Mouse (Mus musculus) heart, embryonic 12.5 days (tissue): ENCODE measurements around the gene Dcaf6. TPM values are rescaled to one million over a fixed set of nuclear protein-coding genes. Genes with fewer than 3 reads are reported as not detected.
"Not testable (repeated sequence)": the region's sequence is repeated elsewhere in the genome, so short reads cannot be mapped to it uniquely, and the experiment has no call there.

Source experiments
- ATAC-seq: fragments of 200-750 bp; cut with Nextera tagmentation; 2 replicates; pipeline ENCODE4 v1.8.0; 2017; ENCODE audit warnings: moderate TSS enrichment, moderate library complexity; ENCODE audit not compliant: insufficient number of reproducible peaks, low FRiP score
- H3K27ac ChIP-seq: fragments of 300-500 bp; sonication (generic); 2 replicates; pipeline ENCODE4 v1.5.1; 2016; ENCODE audit warnings: mild to moderate bottlenecking, moderate library complexity; ENCODE audit not compliant: poor library complexity, severe bottlenecking
- H3K27me3 ChIP-seq: fragments of 300-500 bp; sonication (generic); replicated peaks from 2 replicates; pipeline ENCODE4 v1.6.1; 2016; ENCODE audit warnings: mild to moderate bottlenecking, moderate library complexity
- H3K36me3 ChIP-seq: fragments of 300-500 bp; sonication (generic); 2 replicates; pipeline ENCODE4 v1.6.1; 2016; ENCODE audit warnings: mild to moderate bottlenecking, moderate library complexity
- H3K4me1 ChIP-seq: fragments of 300-500 bp; sonication (generic); replicated peaks from 2 replicates; pipeline ENCODE4 v1.6.1; 2016; ENCODE audit warnings: mild to moderate bottlenecking
- H3K4me2 ChIP-seq: fragments of 300-500 bp; sonication (generic); 2 replicates; pipeline ENCODE4 v1.6.1; 2016; ENCODE audit warnings: mild to moderate bottlenecking, moderate library complexity
- H3K4me3 ChIP-seq: fragments of 300-500 bp; sonication (generic); 2 replicates; pipeline ENCODE4 v1.5.1; 2016; ENCODE audit warnings: mild to moderate bottlenecking
- H3K9ac ChIP-seq: fragments of 300-500 bp; sonication (generic); 2 replicates; pipeline ENCODE4 v1.6.1; 2016; ENCODE audit warnings: mild to moderate bottlenecking, moderate library complexity
- H3K9me3 ChIP-seq: fragments of 300-500 bp; sonication (generic); replicated peaks from 2 replicates; pipeline ENCODE4 v1.6.1; 2016; ENCODE audit warnings: mild to moderate bottlenecking, moderate library complexity
- WGBS: fragments of 180-500 bp; shearing (Covaris S2); methylation state at CpG from one replicate; pipeline ENCODE4 v1.1.7; 2016; 5-methylcytosine and 5-hydroxymethylcytosine counted together
- polyA plus RNA-seq: library from polyadenylated mRNA; unstranded; fragments of >200 nt; fragmentation: Nextera tagmentation; extraction: Ambion mirVana; gene quantifications from 2 replicates; pipeline ENCODE4 v1.2.1, GENCODE M21; 2016

The Dcaf6 gene
- polyA plus RNA-seq, 1 experiment from 2014 or later = 17.9 TPM

GRCm38 (mm10) chr1:165356347-165356746, 103.9 kb downstream of the Dcaf6 start:
- H3K9me3 ChIP-seq = no peaks in the 10 kb centered on the region
- H3K4me2 ChIP-seq = no peak overlapping the region
- no peaks in the 10 kb centered on the region for H3K27me3 ChIP-seq
- 10% methylated on average over 2 of the region's 2 CpGs for WGBS
- H3K9ac ChIP-seq = no peak overlapping the region
- H3K36me3 ChIP-seq = peaks cover 8% of the 10 kb centered on the region
- H3K4me3 ChIP-seq = no peak overlapping the region
- no peak for ATAC-seq
- no peaks in the 10 kb centered on the region for H3K4me1 ChIP-seq
- no peak overlapping the region for H3K27ac ChIP-seq

- no peak overlapping the region for H3K4me2 ChIP-seq
- no peaks in the 10 kb centered on the region for H3K4me1 ChIP-seq
- H3K4me3 ChIP-seq = no peak overlapping the region
- H3K9ac ChIP-seq = no peak overlapping the region
- ATAC-seq = no peak
- H3K36me3 ChIP-seq = peaks cover 19% of the 10 kb centered on the region
- no peak overlapping the region for H3K27ac ChIP-seq
- no peaks in the 10 kb centered on the region for H3K9me3 ChIP-seq
- no peaks in the 10 kb centered on the region for H3K27me3 ChIP-seq
Measured at GRCm38 (mm10) chr1:165348627-165349026, 111.6 kb downstream of the Dcaf6 start.

- Histone ChIP-seq H3K27me3 (no peaks in the 10 kb centered on the region), H3K9ac (no peak overlapping the region), H3K36me3 (no peaks in the 10 kb centered on the region), H3K4me1 (0 out of 2 replicates have a peak, but pooled peaks cover 2% of the 10 kb centered on the region), H3K9me3 (no peaks in the 10 kb centered on the region), H3K4me2 (no peak overlapping the region), H3K4me3 (no peak overlapping the region), H3K27ac (no peak overlapping the region)
- 67% methylated on average over 4 of the region's 4 CpGs for WGBS
- ATAC-seq = no peak
Measured at GRCm38 (mm10) chr1:165344453-165344852, 115.8 kb downstream of the Dcaf6 start.

GRCm38 (mm10) chr1:165342126-165342525, 118.1 kb downstream of the Dcaf6 start:
- peak overlapping the region; percentile 33 for H3K4me2 ChIP-seq
- H3K9ac ChIP-seq = no peak overlapping the region
- 0 out of 2 replicates have a peak, but pooled peaks cover 2% of the 10 kb centered on the region for H3K4me1 ChIP-seq
- no peak; the same call in 1 of the 2 replicates for ATAC-seq
- H3K27ac ChIP-seq = no peak overlapping the region
- 47% methylated on average over 7 of the region's 7 CpGs for WGBS
- H3K36me3 ChIP-seq = peaks cover 4% of the 10 kb centered on the region; the same call in 1 of the 2 replicates
- no peaks in the 10 kb centered on the region for H3K9me3 ChIP-seq
- H3K4me3 ChIP-seq = no peak overlapping the region; the same call in 1 of the 2 replicates
- H3K27me3 ChIP-seq = no peaks in the 10 kb centered on the region

- H3K9me3 ChIP-seq = no peaks in the 10 kb centered on the region
- no peak overlapping the region for H3K9ac ChIP-seq
- H3K27me3 ChIP-seq = no peaks in the 10 kb centered on the region
- no peak for ATAC-seq
- peaks cover 12% of the 10 kb centered on the region for H3K36me3 ChIP-seq
- H3K4me3 ChIP-seq = no peak overlapping the region
- H3K4me1 ChIP-seq = peaks cover 2% of the 10 kb centered on the region; the same call in 1 of the 2 replicates
- 84% methylated on average over 3 of the region's 3 CpGs for WGBS
- H3K27ac ChIP-seq = no peak overlapping the region
- H3K4me2 ChIP-seq = no peak overlapping the region
Measured at GRCm38 (mm10) chr1:165332797-165333196, 127.5 kb downstream of the Dcaf6 start.

- peaks cover 6% of the 10 kb centered on the region; the same call in 1 of the 2 replicates for H3K36me3 ChIP-seq
- H3K27me3 ChIP-seq = no peaks in the 10 kb centered on the region
- H3K4me1 ChIP-seq = peaks cover 3% of the 10 kb centered on the region; the same call in 1 of the 2 replicates
- no peaks in the 10 kb centered on the region for H3K9me3 ChIP-seq
- H3K4me2 ChIP-seq = no peak overlapping the region
- H3K27ac ChIP-seq = no peak overlapping the region
- H3K4me3 ChIP-seq = no peak overlapping the region
- no peak for ATAC-seq
- H3K9ac ChIP-seq = no peak overlapping the region
Measured at GRCm38 (mm10) chr1:165330859-165331258, 129.4 kb downstream of the Dcaf6 start.

GRCm38 (mm10) chr1:165328384-165329289, 131.6 kb downstream of the Dcaf6 start:
- H3K4me1 ChIP-seq, H3K4me2 ChIP-seq, H3K9me3 ChIP-seq, H3K4me3 ChIP-seq, H3K27me3 ChIP-seq, H3K27ac ChIP-seq, ATAC-seq, H3K9ac ChIP-seq: not testable (repeated sequence)
- WGBS = 87% methylated on average over 17 of the region's 17 CpGs
- H3K36me3 ChIP-seq = peaks cover 10% of the 10 kb centered on the region; the same call in 1 of the 2 replicates

GRCm38 (mm10) chr1:165327831-165328230, 132.4 kb downstream of the Dcaf6 start:
- ATAC-seq = no peak
- H3K27me3 ChIP-seq = no peaks in the 10 kb centered on the region
- no peak overlapping the region for H3K4me2 ChIP-seq
- 56% methylated on average over 5 of the region's 5 CpGs for WGBS
- peaks cover 8% of the 10 kb centered on the region for H3K4me1 ChIP-seq
- peaks cover 9% of the 10 kb centered on the region; the same call in 1 of the 2 replicates for H3K36me3 ChIP-seq
- H3K9me3 ChIP-seq = no peaks in the 10 kb centered on the region
- no peak overlapping the region for H3K4me3 ChIP-seq
- H3K27ac ChIP-seq = no peak overlapping the region
- no peak overlapping the region for H3K9ac ChIP-seq

- no peak for ATAC-seq
- Histone ChIP-seq H3K36me3 (peaks cover 8% of the 10 kb centered on the region; the same call in 1 of the 2 replicates), H3K9me3 (no peaks in the 10 kb centered on the region), H3K4me2 (no peak overlapping the region), H3K27ac (no peak overlapping the region), H3K27me3 (no peaks in the 10 kb centered on the region), H3K4me1 (peaks cover 10% of the 10 kb centered on the region), H3K4me3 (no peak overlapping the region), H3K9ac (no peak overlapping the region)
- 76% methylated on average over 2 of the region's 2 CpGs for WGBS
Measured at GRCm38 (mm10) chr1:165327370-165327769, 132.9 kb downstream of the Dcaf6 start.

- ATAC-seq = no peak
- Histone ChIP-seq H3K4me3 (no peak overlapping the region), H3K27ac (no peak overlapping the region), H3K9ac (no peak overlapping the region), H3K4me1 (peaks cover 20% of the 10 kb centered on the region), H3K27me3 (no peaks in the 10 kb centered on the region), H3K36me3 (peaks cover 24% of the 10 kb centered on the region; the same call in 1 of the 2 replicates), H3K9me3 (no peaks in the 10 kb centered on the region), H3K4me2 (no peak overlapping the region)
- WGBS = 24% methylated on average over 7 of the region's 7 CpGs
Measured at GRCm38 (mm10) chr1:165322934-165323333, 137.3 kb downstream of the Dcaf6 start.

GRCm38 (mm10) chr1:165321891-165322290, 138.4 kb downstream of the Dcaf6 start:
- H3K4me3 ChIP-seq = no peak overlapping the region
- H3K36me3 ChIP-seq = peaks cover 24% of the 10 kb centered on the region; the same call in 1 of the 2 replicates
- ATAC-seq = no peak
- H3K27me3 ChIP-seq = no peaks in the 10 kb centered on the region
- 79% methylated on average over 7 of the region's 7 CpGs for WGBS
- H3K4me2 ChIP-seq = no peak overlapping the region
- no peak overlapping the region for H3K9ac ChIP-seq
- H3K4me1 ChIP-seq = peaks cover 18% of the 10 kb centered on the region
- H3K9me3 ChIP-seq = no peaks in the 10 kb centered on the region
- H3K27ac ChIP-seq = peak overlapping the region; percentile 45; the same call in 1 of the 2 replicates
